Mouse (Mus musculus) forebrain, embryonic 16.5 days (tissue): ENCODE measurements around the gene Serac1. TPM values are rescaled to one million over a fixed set of nuclear protein-coding genes. Genes with fewer than 3 reads are reported as not detected.

Experiments used
- ATAC-seq: fragments of 200-750 bp; cut with Nextera tagmentation; 2 replicates; pipeline ENCODE4 v1.8.0; 2017; ENCODE audit warnings: mild to moderate bottlenecking, moderate library complexity
- H3K27ac ChIP-seq: fragments of 300-500 bp; sonication (generic); 2 replicates; pipeline ENCODE4 v1.5.1; 2014; ENCODE audit warnings: low read length, control low read depth
- H3K27me3 ChIP-seq: fragments of 300-500 bp; sonication (generic); replicated peaks from 2 replicates; pipeline ENCODE4 v1.6.1; 2014; ENCODE audit warnings: low read length; ENCODE audit not compliant: control insufficient read depth, insufficient read depth
- H3K36me3 ChIP-seq: fragments of 300-500 bp; sonication (generic); 2 replicates; pipeline ENCODE4 v1.6.1; 2014; ENCODE audit not compliant: control insufficient read depth, insufficient read depth
- H3K4me1 ChIP-seq: fragments of 300-500 bp; sonication (generic); replicated peaks from 2 replicates; pipeline ENCODE4 v1.6.1; 2014; ENCODE audit warnings: low read length; ENCODE audit not compliant: control insufficient read depth, insufficient read depth
- H3K4me2 ChIP-seq: fragments of 300-500 bp; sonication (generic); 2 replicates; pipeline ENCODE4 v1.6.1; 2014; ENCODE audit warnings: mild to moderate bottlenecking, low read length, control low read depth
- H3K4me3 ChIP-seq: fragments of 300-500 bp; sonication (generic); replicated peaks from 2 replicates; pipeline ENCODE4 v1.5.1; 2014; ENCODE audit warnings: mild to moderate bottlenecking, low read length, control low read depth
- H3K9ac ChIP-seq: fragments of 300-500 bp; sonication (generic); replicated peaks from 2 replicates; pipeline ENCODE4 v1.6.1; 2014; ENCODE audit warnings: low read depth, low read length, control low read depth
- H3K9me3 ChIP-seq: fragments of 300-500 bp; sonication (generic); 2 replicates; pipeline ENCODE4 v1.6.1; 2016; ENCODE audit warnings: low read length; ENCODE audit not compliant: control insufficient read depth
- WGBS: fragments of 180-500 bp; shearing (Covaris S2); extraction: QIAGEN DNeasy Blood & Tissue Kit; methylation state at CpG from one replicate; pipeline ENCODE4 v1.1.7; 2014; 5-methylcytosine and 5-hydroxymethylcytosine counted together
- polyA plus RNA-seq: library from polyadenylated mRNA; unstranded; fragments of >200 nt; fragmentation: Nextera tagmentation; extraction: Ambion mirVana; gene quantifications from 2 replicates; pipeline ENCODE4 v1.2.1, GENCODE M21; 2015

Gene Serac1
- polyA plus RNA-seq, 1 experiment from 2014 or later, result 15.8 TPM

DNA sequence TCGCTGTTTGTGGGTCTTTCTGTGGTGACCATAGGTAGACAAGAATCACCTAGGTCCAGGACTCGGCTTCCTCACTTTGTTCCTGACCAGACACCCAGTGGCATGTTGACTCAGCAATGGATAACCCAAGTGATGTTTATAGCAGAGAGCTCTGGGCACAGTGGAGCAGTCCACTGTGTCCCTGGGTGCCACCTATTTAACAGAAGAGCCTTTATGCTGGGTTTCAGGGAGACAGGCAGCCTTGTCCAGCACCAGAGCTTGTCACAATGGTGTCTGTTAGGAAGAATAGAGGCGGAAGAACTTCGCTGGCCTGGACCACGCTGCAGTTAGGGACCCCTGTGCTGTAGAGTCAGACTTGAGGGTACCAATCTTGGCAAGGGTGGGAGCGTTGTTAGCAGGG lies 77.0 kb downstream of the Serac1 start:
- Histone ChIP-seq H3K27ac (no peak overlapping the region), H3K9me3 (no peaks in the 10 kb centered on the region), H3K4me3 (no peak overlapping the region), H3K36me3 (no peaks in the 10 kb centered on the region), H3K4me1 (peaks cover 16% of the 10 kb centered on the region), H3K27me3 (no peaks in the 10 kb centered on the region), H3K4me2 (no peak overlapping the region), H3K9ac (no peak overlapping the region)
- ATAC-seq, result no peak
- WGBS, result 90% methylated on average over 6 of the region's 6 CpGs

- Histone ChIP-seq H3K4me2 (no peak overlapping the region), H3K4me3 (no peak overlapping the region)
- no peak for ATAC-seq
Measured at GRCm38 (mm10) chr17:6001836-6002235, 77.7 kb downstream of the Serac1 start.

DNA sequence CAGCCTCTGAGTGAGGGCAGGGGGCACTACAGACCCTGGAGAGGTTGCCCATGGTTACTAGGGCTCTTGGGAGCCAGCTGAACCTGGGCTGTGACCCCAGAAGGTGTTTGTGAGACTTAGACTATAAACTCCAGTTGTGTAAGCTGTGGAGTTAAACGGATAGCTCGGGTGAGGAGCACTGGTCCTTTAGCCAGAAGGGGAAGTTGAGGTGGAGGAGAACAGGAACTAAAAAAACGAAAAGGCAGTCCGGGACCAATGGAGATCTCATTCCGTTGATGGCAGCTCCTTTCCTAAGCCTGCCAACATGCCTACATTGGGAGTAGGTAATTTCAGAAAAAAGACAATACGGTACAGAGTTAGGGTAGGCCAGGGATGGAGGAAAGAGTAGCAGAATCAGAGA lies 78.2 kb downstream of the Serac1 start:
- Histone ChIP-seq H3K9ac (no peak overlapping the region), H3K4me3 (no peak overlapping the region), H3K27ac (no peak overlapping the region), H3K9me3 (no peaks in the 10 kb centered on the region), H3K36me3 (no peaks in the 10 kb centered on the region), H3K27me3 (no peaks in the 10 kb centered on the region), H3K4me2 (no peak overlapping the region), H3K4me1 (peaks cover 15% of the 10 kb centered on the region)
- no peak for ATAC-seq
- WGBS, result 88% methylated on average over 6 of the region's 6 CpGs

More at GRCm38 (mm10) chr17:6001836-6002235, 77.7 kb downstream of the Serac1 start:
- no peaks in the 10 kb centered on the region for H3K27me3 ChIP-seq
- WGBS, result 76% methylated on average over 7 of the region's 7 CpGs
- no peaks in the 10 kb centered on the region for H3K36me3 ChIP-seq
- H3K9me3 ChIP-seq, result no peaks in the 10 kb centered on the region
- no peak overlapping the region for H3K9ac ChIP-seq
- peaks cover 18% of the 10 kb centered on the region for H3K4me1 ChIP-seq
- H3K27ac ChIP-seq, result no peak overlapping the region

- Histone ChIP-seq H3K4me3 (no peak overlapping the region), H3K27me3 (no peaks in the 10 kb centered on the region), H3K27ac (no peak overlapping the region), H3K9ac (no peak overlapping the region), H3K4me2 (no peak overlapping the region), H3K9me3 (no peaks in the 10 kb centered on the region), H3K4me1 (peaks cover 10% of the 10 kb centered on the region), H3K36me3 (no peaks in the 10 kb centered on the region)
- no peak for ATAC-seq
- WGBS, result 85% methylated on average over 8 of the region's 8 CpGs
Measured at GRCm38 (mm10) chr17:6000864-6001319, 78.6 kb downstream of the Serac1 start.

DNA sequence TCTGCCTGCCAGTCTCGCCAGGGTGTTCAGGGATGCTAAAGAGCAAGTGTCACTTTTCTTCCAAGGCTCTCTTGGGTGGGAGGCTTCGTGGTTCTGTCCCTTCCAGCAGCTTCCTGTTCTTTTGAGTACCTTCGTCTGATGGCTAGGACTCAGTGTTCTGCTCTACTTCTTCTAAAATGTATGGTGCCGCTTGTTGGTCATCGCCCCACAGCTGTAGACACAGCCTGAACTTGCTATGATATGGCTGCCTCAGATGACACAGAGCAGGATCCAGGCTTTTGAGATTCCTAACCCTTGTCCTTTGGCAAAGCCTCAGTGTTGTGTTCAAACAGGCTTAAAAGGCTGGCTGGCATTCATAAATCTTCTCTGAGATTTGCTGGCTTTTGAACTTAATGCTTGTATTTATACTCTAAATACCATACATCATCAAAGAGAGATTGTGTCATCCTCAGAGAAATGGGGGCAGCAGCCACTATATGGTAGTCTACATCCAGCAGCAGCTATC lies 80.5 kb downstream of the Serac1 start:
- no peak overlapping the region for H3K9ac ChIP-seq
- no peaks in the 10 kb centered on the region for H3K27me3 ChIP-seq
- peaks cover 5% of the 10 kb centered on the region; the same call in 1 of the 2 replicates for H3K4me1 ChIP-seq
- no peak overlapping the region for H3K4me2 ChIP-seq
- H3K27ac ChIP-seq, result no peak overlapping the region
- no peaks in the 10 kb centered on the region for H3K36me3 ChIP-seq
- H3K4me3 ChIP-seq, result no peak overlapping the region
- no peak for ATAC-seq
- H3K9me3 ChIP-seq, result no peaks in the 10 kb centered on the region
- 78% methylated on average over 5 of the region's 5 CpGs for WGBS

GRCm38 (mm10) chr17:5998235-5998500 lies 81.4 kb downstream of the Serac1 start:
- H3K9me3 ChIP-seq, result no peaks in the 10 kb centered on the region
- H3K36me3 ChIP-seq, result no peaks in the 10 kb centered on the region
- H3K4me2 ChIP-seq, result no peak overlapping the region
- no peak overlapping the region for H3K27ac ChIP-seq
- no peaks in the 10 kb centered on the region for H3K27me3 ChIP-seq
- ATAC-seq, result no peak
- no peak overlapping the region for H3K9ac ChIP-seq
- peaks cover 5% of the 10 kb centered on the region; the same call in 1 of the 2 replicates for H3K4me1 ChIP-seq
- no peak overlapping the region for H3K4me3 ChIP-seq

GRCm38 (mm10) chr17:5997380-5998234 lies 81.9 kb downstream of the Serac1 start:
- H3K27ac ChIP-seq, result no peak overlapping the region
- H3K4me1 ChIP-seq, result peaks cover 5% of the 10 kb centered on the region; the same call in 1 of the 2 replicates
- no peak overlapping the region for H3K4me3 ChIP-seq
- H3K27me3 ChIP-seq, result no peaks in the 10 kb centered on the region
- H3K36me3 ChIP-seq, result no peaks in the 10 kb centered on the region
- no peaks in the 10 kb centered on the region for H3K9me3 ChIP-seq
- ATAC-seq, result no peak
- WGBS, result 67% methylated on average over 16 of the region's 16 CpGs
- H3K9ac ChIP-seq, result no peak overlapping the region
- H3K4me2 ChIP-seq, result no peak overlapping the region

DNA sequence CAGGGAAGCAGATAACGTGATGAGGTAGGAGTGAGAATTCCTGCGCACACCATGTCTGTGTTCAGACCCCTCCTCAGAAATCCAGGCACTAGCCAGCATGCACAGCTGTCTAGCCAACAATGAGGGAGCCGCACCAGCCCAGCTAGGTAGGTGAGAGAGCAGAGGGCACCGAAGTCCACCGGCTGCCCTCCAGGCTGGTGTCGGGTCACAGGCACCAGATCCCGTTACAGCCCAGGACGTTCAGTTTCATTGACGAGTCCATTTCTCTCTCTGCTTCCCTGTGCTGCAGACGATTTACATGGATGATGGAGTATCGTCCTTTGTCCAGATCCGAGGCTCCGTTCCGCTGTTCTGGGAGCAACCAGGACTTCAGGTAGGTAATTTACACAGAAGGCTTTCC lies 83.0 kb downstream of the Serac1 start:
- Histone ChIP-seq H3K27me3 (no peaks in the 10 kb centered on the region), H3K9me3 (no peaks in the 10 kb centered on the region), H3K4me1 (peaks cover 5% of the 10 kb centered on the region; the same call in 1 of the 2 replicates), H3K4me3 (no peak overlapping the region), H3K27ac (no peak overlapping the region), H3K4me2 (no peak overlapping the region), H3K9ac (no peak overlapping the region), H3K36me3 (no peaks in the 10 kb centered on the region)
- ATAC-seq, result no peak
- WGBS, result 85% methylated on average over 14 of the region's 14 CpGs

DNA sequence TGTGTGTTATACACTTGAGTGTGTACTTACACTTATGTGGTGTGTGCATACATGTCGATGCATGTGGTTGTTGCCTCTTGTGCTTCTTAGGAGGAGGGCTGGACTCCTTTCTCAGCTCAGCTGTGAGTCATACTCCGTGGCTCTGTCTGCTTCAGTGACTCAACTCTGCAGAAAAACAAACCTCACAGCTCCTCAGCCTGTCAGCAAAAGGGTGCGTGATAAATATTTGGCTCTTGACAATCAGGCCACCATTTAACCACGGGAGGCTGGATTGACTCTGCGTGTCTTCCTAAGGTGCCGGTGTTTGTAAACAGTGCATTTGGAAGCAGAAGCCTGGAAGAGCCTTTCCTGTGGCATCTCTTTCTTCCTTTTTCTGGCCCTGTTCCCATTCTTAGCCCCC lies 84.9 kb downstream of the Serac1 start:
- Histone ChIP-seq H3K9ac (no peak overlapping the region), H3K4me1 (peaks cover 5% of the 10 kb centered on the region; the same call in 1 of the 2 replicates), H3K4me3 (no peak overlapping the region), H3K27me3 (no peaks in the 10 kb centered on the region), H3K27ac (no peak overlapping the region), H3K4me2 (no peak overlapping the region), H3K9me3 (no peaks in the 10 kb centered on the region), H3K36me3 (no peaks in the 10 kb centered on the region)
- 83% methylated on average over 6 of the region's 6 CpGs for WGBS
- ATAC-seq, result no peak
